In the genomic region with DNA sequence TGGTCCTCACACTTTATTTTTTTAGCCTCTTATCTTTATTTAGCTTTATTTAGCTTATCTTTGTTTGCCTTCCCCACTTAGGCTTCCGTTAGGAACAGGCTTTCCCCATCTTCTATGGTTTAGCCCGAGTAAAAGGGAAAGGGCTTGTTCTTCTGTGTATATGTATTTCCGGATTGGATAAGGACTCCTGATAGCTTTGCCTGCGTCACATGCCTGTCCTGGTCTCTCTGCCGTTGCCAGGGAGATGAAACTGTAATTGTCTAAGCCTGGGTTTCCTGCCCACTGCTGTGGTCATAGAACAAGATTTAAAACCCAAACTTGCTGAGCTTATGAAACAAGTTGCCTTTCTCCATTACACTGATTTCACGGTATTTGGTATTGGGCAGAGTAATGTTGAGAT, we compare ENCODE assay signal across 8 mouse cellular contexts. TPM values are rescaled to one million over a fixed set of nuclear protein-coding genes. Genes with fewer than 3 reads are reported as not detected.
DNase-seq lines count a peak whose midpoint lies in the region; ATAC-seq and TF ChIP-seq lines count a peak whose summit lies in the region.
"Had no signal": no experiment of that assay in that cellular context is flagged by ENCODE, and none has a peak within 500 bp of the region (broad histone marks: within the 10 kb centered on the region; RNA-seq: fewer than 3 reads in every experiment).

No protein-coding gene starts in this region.

- no peak overlapping the region for H3K4me3 ChIP-seq in left cerebral cortex, adult 2 months
- no peak overlapping the region for H3K4me3 ChIP-seq in embryonic facial prominence, embryonic 14.5 days (ENCODE audit: low read depth, low read length)
- H3K4me3 ChIP-seq in liver, embryonic 14.5 days (ENCODE audit: insufficient read depth in 1 of 2, low read depth in 2 of 2, low read length in 2 of 2), result no peak overlapping the region
- H3K4me3 ChIP-seq in stomach, embryonic 15.5 days (replicated peaks), result no peak overlapping the region

- H3K36me3 ChIP-seq in embryonic facial prominence, embryonic 14.5 days (ENCODE audit: control insufficient read depth, insufficient read depth, low read length), result no peaks in the 10 kb centered on the region
- H3K36me3 ChIP-seq in liver, embryonic 14.5 days (replicated peaks; ENCODE audit: control insufficient read depth, insufficient read depth, low read depth), result no peaks in the 10 kb centered on the region
- H3K36me3 ChIP-seq in stomach, embryonic 15.5 days, result no peaks in the 10 kb centered on the region

- no peaks in the 10 kb centered on the region for H3K9me3 ChIP-seq in embryonic facial prominence, embryonic 14.5 days (ENCODE audit: control insufficient read depth, low read length)
- no peaks in the 10 kb centered on the region for H3K9me3 ChIP-seq in liver, embryonic 14.5 days (ENCODE audit: control insufficient read depth, low read length)
- no peaks in the 10 kb centered on the region for H3K9me3 ChIP-seq in stomach, embryonic 15.5 days

- no peak overlapping the region for H3K9ac ChIP-seq in embryonic facial prominence, embryonic 14.5 days (ENCODE audit: low read depth, low read length)
- H3K9ac ChIP-seq in liver, embryonic 14.5 days (replicated peaks), result no peak overlapping the region
- H3K9ac ChIP-seq in stomach, embryonic 15.5 days, result no peak overlapping the region

- WGBS in embryonic facial prominence, embryonic 14.5 days, result 40% methylated on average over 6 of the region's 6 CpGs
- WGBS in liver, embryonic 14.5 days (ENCODE audit: insufficient replicate concordance), result 8% methylated on average over 6 of the region's 6 CpGs
- WGBS in stomach, embryonic 15.5 days, result 12% methylated on average over 6 of the region's 6 CpGs

- H3K27me3 ChIP-seq in embryonic facial prominence, embryonic 14.5 days (replicated peaks; ENCODE audit: control insufficient read depth, insufficient read depth, low read length), result no peaks in the 10 kb centered on the region
- no peaks in the 10 kb centered on the region for H3K27me3 ChIP-seq in liver, embryonic 14.5 days (ENCODE audit: control insufficient read depth, insufficient read depth, low read length)
- H3K27me3 ChIP-seq in stomach, embryonic 15.5 days (replicated peaks), result no peaks in the 10 kb centered on the region

- ATAC-seq in embryonic facial prominence, embryonic 14.5 days (ENCODE audit: low read depth), result 0 out of 2 replicates have a peak, but pooled peaks have one; percentile 33
- ATAC-seq in liver, embryonic 14.5 days (ENCODE audit: insufficient read depth), result peak; percentile 51; the same call in 1 of the 2 replicates
- ATAC-seq in stomach, embryonic 15.5 days (ENCODE audit: insufficient read depth, low FRiP score, low read depth), result peak; percentile 83
- ATAC-seq in monocyte, adult 5-6 weeks (replicated peaks; ENCODE audit: insufficient number of reproducible peaks, low FRiP score, low TSS enrichment, poor library complexity, severe bottlenecking), result no peak

- TF ChIP-seq EP300 in liver, embryonic 14.5 days (IDR thresholded peaks at IDR 0.05; ENCODE audit: low read depth), result no peak

- no peak for TF ChIP-seq CTCF in left cerebral cortex, adult 2 months (IDR thresholded peaks at IDR 0.05)
- TF ChIP-seq CTCF in liver, embryonic 14.5 days (IDR thresholded peaks at IDR 0.05; ENCODE audit: low read depth), result no peak

- peak; percentile 43 to 52 for DNase-seq in left cerebral cortex, postnatal 14 days (ENCODE audit: low spot score in 2 of 2)
- no peak for DNase-seq in left cerebral cortex, adult 2 months (ENCODE audit: extremely low spot score in 1 of 2, low spot score in 2 of 2)
- peak; percentile 67 for DNase-seq in embryonic facial prominence, embryonic 14.5 days (ENCODE audit: low spot score)
- DNase-seq in liver, embryonic 14.5 days (ENCODE audit: low read depth in 3 of 3, low spot score in 3 of 3), result peak in 2 of 3 experiments; percentile 14 to 16
- no peak for DNase-seq in ovary, adult 18-20 months (ENCODE audit: low spot score)

- no peak overlapping the region for H3K4me2 ChIP-seq in embryonic facial prominence, embryonic 14.5 days (ENCODE audit: low read depth, low read length)
- H3K4me2 ChIP-seq in liver, embryonic 14.5 days (ENCODE audit: low read depth), result peak overlapping the region; percentile 31; the same call in 1 of the 2 replicates
- H3K4me2 ChIP-seq in stomach, embryonic 15.5 days, result peak overlapping the region; percentile 7; the same call in 1 of the 2 replicates

- H3K27ac ChIP-seq in left cerebral cortex, adult 2 months, result no peak overlapping the region
- H3K27ac ChIP-seq in embryonic facial prominence, embryonic 14.5 days (replicated peaks; ENCODE audit: low read depth, low read length), result no peak overlapping the region
- H3K27ac ChIP-seq in liver, embryonic 14.5 days, result no peak overlapping the region
- no peak overlapping the region for H3K27ac ChIP-seq in stomach, embryonic 15.5 days

- no peaks in the 10 kb centered on the region for H3K4me1 ChIP-seq in embryonic facial prominence, embryonic 14.5 days (ENCODE audit: control insufficient read depth, insufficient read depth, low read length)
- peaks cover 0 to 6% of the 10 kb centered on the region in 2 experiments; a peak in 3 of 4 replicates for H3K4me1 ChIP-seq in liver, embryonic 14.5 days (replicated peaks; ENCODE audit: control insufficient read depth in 2 of 2, insufficient read depth in 2 of 2, low read length in 1 of 2)
- peaks cover 3% of the 10 kb centered on the region; the same call in 1 of the 2 replicates for H3K4me1 ChIP-seq in stomach, embryonic 15.5 days

- intact Hi-C loops in left cerebral cortex, postnatal 14 days (cut with DNase I), result no loop called here
- intact Hi-C loops in left cerebral cortex, adult 2 months (cut with DNase I), result no loop called here

RNA-seq across cellular contexts. Expression of a gene that starts 25.0 kb away (rescaled TPM):
- 10 to 100 TPM; 28.6 to 29.4 TPM for total RNA-seq in left cerebral cortex, postnatal 14 days (2021)
- total RNA-seq in left cerebral cortex, adult 2 months (2021), result 10 to 100 TPM; 36.3 to 38.3 TPM
- polyA plus RNA-seq in embryonic facial prominence, embryonic 14.5 days (2014; fragmentation: Nextera tagmentation; extraction: Ambion mirVana), result 14.7 and 14.8 TPM in 2 replicates
- polyA plus RNA-seq in liver, embryonic 14.5 days (2012; rRNA removed), result 1.7 and 2.6 TPM in 2 replicates
- 4.6 and 4.9 TPM in 2 replicates for polyA plus RNA-seq in liver, embryonic 14.5 days (2014; fragmentation: Nextera tagmentation; extraction: Ambion mirVana)
- polyA plus RNA-seq in stomach, embryonic 15.5 days (2015; fragmentation: Nextera tagmentation; extraction: Ambion mirVana), result 10.6 and 11.5 TPM in 2 replicates
- 32.3 to 40.4 TPM (median 34.4 TPM) in 3 replicates for total RNA-seq in monocyte, adult 5-6 weeks (2017)

RNA-seq across cellular contexts. Expression of a gene that starts 42.6 kb away (rescaled TPM):
- not detected for total RNA-seq in left cerebral cortex, postnatal 14 days (2021)
- not detected for total RNA-seq in left cerebral cortex, adult 2 months (2021)
- not detected in 2 replicates for polyA plus RNA-seq in embryonic facial prominence, embryonic 14.5 days (2014; fragmentation: Nextera tagmentation; extraction: Ambion mirVana)
- polyA plus RNA-seq in liver, embryonic 14.5 days (2012; rRNA removed), result not detected in 2 replicates
- polyA plus RNA-seq in liver, embryonic 14.5 days (2014; fragmentation: Nextera tagmentation; extraction: Ambion mirVana), result not detected in 2 replicates
- not detected in 2 replicates for polyA plus RNA-seq in stomach, embryonic 15.5 days (2015; fragmentation: Nextera tagmentation; extraction: Ambion mirVana)
- total RNA-seq in monocyte, adult 5-6 weeks (2017), result not detected in 3 replicates
- total RNA-seq: heart, postnatal 14 days had no signal

Comparison
In these comparisons a context has a peak if more than half of its experiments do, and no peak if none do; other contexts are left out.
1. DNase-seq: peak in left cerebral cortex, postnatal 14 days (2 of 2), embryonic facial prominence, embryonic 14.5 days (single experiment) and liver, embryonic 14.5 days (2 of 3); none in left cerebral cortex, adult 2 months (0 of 2) and ovary, adult 18-20 months (single experiment).